Mouse (Mus musculus): ENCODE results near the gene Invs. TPM values are rescaled to one million over a fixed set of nuclear protein-coding genes. Genes with fewer than 3 reads are reported as not detected.

Invs gene
- polyA plus RNA-seq, 1 experiment from 2014 or later: 5.9 TPM

DNA sequence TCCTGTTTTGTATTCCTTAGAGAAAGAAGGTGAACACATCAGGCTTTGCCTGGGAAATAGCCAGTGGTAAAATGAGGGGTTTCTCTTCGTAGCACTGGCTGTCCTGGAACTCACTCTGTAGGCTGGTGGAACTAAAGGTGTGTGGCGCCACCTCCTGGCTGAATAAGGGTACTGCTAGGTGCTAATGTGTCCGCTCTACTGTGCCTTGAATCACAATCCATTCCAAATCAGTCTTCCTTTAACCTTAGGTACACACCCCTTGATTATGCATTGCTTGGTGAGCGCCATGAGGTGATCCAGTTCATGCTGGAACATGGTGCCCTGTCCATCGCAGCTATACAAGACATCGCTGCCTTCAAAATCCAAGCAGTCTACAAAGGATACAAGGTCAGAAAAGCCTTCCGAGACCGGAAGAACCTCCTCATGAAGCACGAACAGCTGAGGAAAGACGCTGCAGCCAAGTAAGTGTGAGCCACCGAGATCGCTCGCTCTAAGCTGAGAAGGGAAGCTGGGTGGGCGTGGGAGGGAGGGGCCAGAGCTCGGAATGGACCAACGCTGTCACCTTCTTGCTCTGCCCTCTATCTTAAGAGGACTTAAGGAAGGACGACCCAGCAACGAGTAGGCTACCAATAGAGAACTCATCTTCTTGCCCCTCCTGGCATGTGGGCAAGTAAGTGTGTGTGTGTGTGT is 127.9 kb downstream of the Invs start:
- 26% methylated on average over 18 of the region's 18 CpGs for WGBS
- Histone ChIP-seq H3K4me1 (replicated peaks) (peaks cover 21% of the 10 kb centered on the region; the same call in 1 of the 2 replicates), H3K36me3 (no peaks in the 10 kb centered on the region), H3K4me3 (peak overlapping the region; percentile 29), H3K27me3 (replicated peaks) (no peaks in the 10 kb centered on the region), H3K9ac (0 out of 2 replicates have a peak overlapping the region, but pooled peaks have one; percentile 25), H3K9me3 (replicated peaks) (no peaks in the 10 kb centered on the region), H3K4me2 (peak overlapping the region; percentile 56), H3K27ac (ENCODE audit: poor library complexity, severe bottlenecking) (no peak overlapping the region)
- no peak for ATAC-seq (ENCODE audit: insufficient number of reproducible peaks, low FRiP score)

DNA sequence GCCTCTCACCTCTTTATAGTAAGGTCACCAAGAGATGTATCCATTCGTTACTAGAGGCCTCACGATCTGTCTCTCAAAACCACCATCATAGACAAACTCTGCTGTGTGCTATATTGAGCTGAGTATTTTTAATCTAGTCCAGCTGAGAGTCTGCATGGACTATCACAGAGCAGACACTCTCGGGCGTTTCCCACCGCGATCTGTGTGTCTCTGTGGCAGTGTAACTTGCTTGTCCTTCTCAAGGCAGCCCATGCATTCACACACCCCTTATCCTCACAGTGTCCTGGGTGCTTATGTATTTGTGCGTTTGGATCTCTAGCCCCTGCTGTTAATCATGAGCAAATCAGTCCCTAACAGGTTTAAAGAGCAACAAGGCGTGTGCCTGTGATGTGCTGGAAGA is 133.9 kb downstream of the Invs start:
- Histone ChIP-seq H3K4me1 (replicated peaks) (peaks cover 30% of the 10 kb centered on the region), H3K4me3 (no peak overlapping the region), H3K9ac (no peak overlapping the region), H3K27me3 (replicated peaks) (no peaks in the 10 kb centered on the region), H3K27ac (ENCODE audit: poor library complexity, severe bottlenecking) (no peak overlapping the region), H3K4me2 (no peak overlapping the region), H3K36me3 (no peaks in the 10 kb centered on the region), H3K9me3 (replicated peaks) (no peaks in the 10 kb centered on the region)
- ATAC-seq (ENCODE audit: insufficient number of reproducible peaks, low FRiP score): no peak
- 64% methylated on average over 8 of the region's 8 CpGs for WGBS

DNA sequence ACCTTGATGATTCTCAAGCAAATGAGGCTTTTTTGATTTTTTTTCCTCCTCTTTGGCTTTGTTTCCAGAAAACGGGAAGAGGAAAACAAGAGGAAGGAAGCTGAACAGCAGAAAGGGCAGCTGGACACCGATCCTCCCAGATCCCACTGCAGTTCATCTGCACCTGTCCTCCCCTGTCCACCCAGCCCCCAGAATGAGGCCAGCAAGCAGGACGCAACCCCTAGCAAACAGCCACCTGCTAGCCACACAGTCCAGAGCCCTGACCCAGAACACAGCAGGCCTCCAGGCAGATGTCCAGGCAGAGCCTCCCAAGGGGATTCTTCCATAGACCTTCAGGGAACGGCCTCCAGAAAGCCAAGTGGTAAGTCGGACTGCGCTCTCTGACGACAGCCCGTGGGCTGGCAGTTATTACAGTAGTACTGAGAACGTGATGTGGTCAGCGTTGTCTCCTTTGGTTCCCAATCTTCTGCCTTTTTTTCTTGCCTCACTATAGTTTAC is 136.3 kb downstream of the Invs start:
- H3K27me3 ChIP-seq (replicated peaks): no peaks in the 10 kb centered on the region
- peaks cover 9% of the 10 kb centered on the region; the same call in 1 of the 2 replicates for H3K36me3 ChIP-seq
- no peak overlapping the region for H3K27ac ChIP-seq (ENCODE audit: poor library complexity, severe bottlenecking)
- no peak overlapping the region for H3K4me2 ChIP-seq
- peaks cover 30% of the 10 kb centered on the region for H3K4me1 ChIP-seq (replicated peaks)
- WGBS: 81% methylated on average over 10 of the region's 10 CpGs
- peaks cover 4% of the 10 kb centered on the region; the same call in 1 of the 2 replicates for H3K9me3 ChIP-seq (replicated peaks)
- no peak overlapping the region for H3K4me3 ChIP-seq
- no peak overlapping the region for H3K9ac ChIP-seq
- no peak for ATAC-seq (ENCODE audit: insufficient number of reproducible peaks, low FRiP score)

DNA sequence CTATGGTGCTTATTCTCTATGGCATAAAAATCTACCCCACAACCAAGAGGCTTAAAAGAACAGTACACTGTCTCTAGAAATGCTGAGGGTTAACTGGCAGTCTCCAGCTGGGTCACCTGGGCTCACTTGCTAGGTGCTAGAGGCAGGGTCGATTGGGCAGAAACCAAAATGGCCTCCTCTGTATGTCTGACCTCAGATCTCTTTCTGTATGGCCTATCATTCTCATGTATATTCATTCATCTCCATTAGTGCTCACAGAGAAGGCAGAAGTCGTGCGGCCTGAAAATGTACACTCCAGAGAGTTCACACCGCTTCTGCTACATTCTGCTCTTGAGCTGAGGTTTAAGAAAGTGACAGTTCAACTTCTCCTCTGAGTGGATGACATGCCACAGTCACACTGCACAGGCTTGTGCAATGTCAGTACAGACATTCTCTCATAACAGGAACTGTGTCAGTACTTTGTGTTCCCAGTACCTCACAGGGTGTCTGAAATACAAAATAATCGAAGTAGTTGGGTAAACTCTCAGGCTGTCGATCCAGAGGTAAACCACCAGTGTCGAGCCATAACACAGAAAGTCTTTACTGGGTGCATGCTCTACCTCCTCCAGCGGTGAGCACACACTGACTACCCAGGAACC is 139.4 kb downstream of the Invs start:
- H3K4me1 ChIP-seq (replicated peaks): peaks cover 30% of the 10 kb centered on the region
- H3K27ac ChIP-seq (ENCODE audit: poor library complexity, severe bottlenecking): no peak overlapping the region
- no peak for ATAC-seq (ENCODE audit: insufficient number of reproducible peaks, low FRiP score)
- 82% methylated on average over 8 of the region's 8 CpGs for WGBS
- H3K36me3 ChIP-seq: peaks cover 31% of the 10 kb centered on the region
- peaks cover 4% of the 10 kb centered on the region; the same call in 1 of the 2 replicates for H3K9me3 ChIP-seq (replicated peaks)
- H3K4me3 ChIP-seq: no peak overlapping the region
- H3K9ac ChIP-seq: no peak overlapping the region
- no peaks in the 10 kb centered on the region for H3K27me3 ChIP-seq (replicated peaks)
- H3K4me2 ChIP-seq: no peak overlapping the region

DNA sequence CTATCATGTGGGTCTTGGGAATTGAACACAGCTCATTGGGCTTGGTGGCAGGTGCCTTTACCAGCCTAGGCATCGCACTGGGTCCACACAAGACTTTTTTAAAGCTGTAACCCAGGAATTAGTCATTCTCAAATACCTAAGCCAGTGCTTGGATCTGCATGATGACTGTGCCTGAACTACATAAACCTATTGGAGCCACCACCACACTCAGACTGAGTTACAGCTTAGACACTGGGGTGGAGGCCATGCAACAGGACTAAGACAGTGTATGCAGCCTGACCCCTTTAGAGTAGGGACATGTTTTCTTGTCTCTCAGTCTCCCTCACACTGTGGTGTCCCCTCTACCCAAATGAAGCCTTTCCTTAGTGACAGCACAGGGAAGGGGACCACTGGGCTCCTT is 143.1 kb downstream of the Invs start:
- no peak for ATAC-seq (ENCODE audit: insufficient number of reproducible peaks, low FRiP score)
- H3K36me3 ChIP-seq: peaks cover 31% of the 10 kb centered on the region
- H3K4me2 ChIP-seq: no peak overlapping the region
- WGBS: 100% methylated on average over 1 of the region's 1 CpGs
- no peaks in the 10 kb centered on the region for H3K27me3 ChIP-seq (replicated peaks)
- H3K9me3 ChIP-seq (replicated peaks): peaks cover 4% of the 10 kb centered on the region; the same call in 1 of the 2 replicates
- H3K4me3 ChIP-seq: no peak overlapping the region
- H3K4me1 ChIP-seq (replicated peaks): peaks cover 17% of the 10 kb centered on the region
- H3K27ac ChIP-seq (ENCODE audit: poor library complexity, severe bottlenecking): no peak overlapping the region
- no peak overlapping the region for H3K9ac ChIP-seq

DNA sequence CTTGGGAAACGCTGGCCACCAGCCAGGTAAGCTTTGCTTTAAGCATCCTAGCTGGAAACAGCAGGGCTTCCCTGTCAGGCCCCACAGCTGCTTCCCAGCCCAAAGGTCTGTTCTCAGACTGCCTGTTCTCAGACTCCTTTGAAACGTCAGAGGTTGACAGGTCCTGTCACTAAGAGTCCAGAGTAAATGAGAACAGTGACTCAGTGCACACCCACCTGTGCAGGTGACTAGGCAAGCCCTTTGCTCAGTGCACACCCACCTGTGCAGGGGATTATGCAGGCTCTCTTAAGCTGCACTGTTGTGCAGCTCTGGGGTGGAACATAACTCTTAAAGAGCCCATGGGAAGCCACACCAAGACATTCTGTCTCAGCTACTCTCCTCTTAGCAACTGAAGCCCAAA is 144.2 kb downstream of the Invs start:
- 39% methylated on average over 2 of the region's 2 CpGs for WGBS
- ATAC-seq (ENCODE audit: insufficient number of reproducible peaks, low FRiP score): no peak

DNA sequence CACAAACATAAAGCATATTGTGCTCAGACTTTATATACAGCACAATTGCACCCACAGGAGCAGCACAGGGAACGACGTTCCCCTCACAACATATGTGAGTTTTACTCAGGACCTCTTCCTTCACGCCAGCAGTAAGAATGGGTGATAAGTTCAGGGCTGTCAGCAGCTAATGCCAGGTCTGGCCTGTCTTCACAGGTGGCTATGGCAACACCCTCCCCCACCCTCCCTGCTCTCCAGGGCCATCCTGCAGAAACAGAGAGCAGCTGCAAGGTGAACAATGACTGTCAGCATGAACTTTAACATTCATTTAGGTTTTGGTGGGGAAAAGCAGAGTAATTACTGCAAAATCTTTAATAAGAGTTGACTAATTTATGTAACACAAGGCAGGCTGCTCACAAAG is 147.9 kb downstream of the Invs start:
- 32% methylated on average over 3 of the region's 3 CpGs for WGBS
- no peaks in the 10 kb centered on the region for H3K27me3 ChIP-seq (replicated peaks)
- no peak overlapping the region for H3K4me2 ChIP-seq
- H3K9ac ChIP-seq: no peak overlapping the region
- H3K27ac ChIP-seq (ENCODE audit: poor library complexity, severe bottlenecking): no peak overlapping the region
- peaks cover 17% of the 10 kb centered on the region for H3K4me1 ChIP-seq (replicated peaks)
- no peak overlapping the region for H3K4me3 ChIP-seq
- H3K36me3 ChIP-seq: peaks cover 44% of the 10 kb centered on the region
- no peak for ATAC-seq (ENCODE audit: insufficient number of reproducible peaks, low FRiP score)
- no peaks in the 10 kb centered on the region for H3K9me3 ChIP-seq (replicated peaks)

More for the DNA sequence above, 144.2 kb downstream of the Invs start:
- no peaks in the 10 kb centered on the region for H3K27me3 ChIP-seq (replicated peaks)
- H3K4me2 ChIP-seq: no peak overlapping the region
- no peak overlapping the region for H3K27ac ChIP-seq (ENCODE audit: poor library complexity, severe bottlenecking)
- peaks cover 17% of the 10 kb centered on the region for H3K4me1 ChIP-seq (replicated peaks)
- H3K9ac ChIP-seq: no peak overlapping the region
- H3K9me3 ChIP-seq (replicated peaks): peaks cover 4% of the 10 kb centered on the region; the same call in 1 of the 2 replicates
- H3K36me3 ChIP-seq: peaks cover 33% of the 10 kb centered on the region
- H3K4me3 ChIP-seq: no peak overlapping the region

DNA sequence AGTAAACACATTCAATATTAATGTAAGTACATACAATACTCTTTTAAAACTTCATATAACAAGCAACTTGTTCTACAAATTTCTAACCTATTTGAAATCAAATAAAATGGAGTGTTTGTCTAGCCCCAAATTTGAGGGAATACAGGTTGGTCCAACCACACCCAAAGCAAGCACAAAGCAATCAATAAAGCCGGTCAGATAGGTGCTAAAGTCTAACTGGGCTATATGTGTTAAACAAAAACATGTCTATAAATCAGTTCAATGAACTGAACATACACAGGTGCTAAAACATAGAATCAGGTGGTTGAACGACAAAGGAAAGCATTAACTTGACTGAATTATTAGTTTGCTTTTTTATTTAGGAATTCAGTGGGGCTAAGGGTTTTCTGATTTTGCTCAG is 148.5 kb downstream of the Invs start:
- Histone ChIP-seq H3K36me3 (peaks cover 44% of the 10 kb centered on the region), H3K4me1 (replicated peaks) (peaks cover 17% of the 10 kb centered on the region), H3K4me2 (no peak overlapping the region), H3K4me3 (no peak overlapping the region), H3K9ac (no peak overlapping the region), H3K27ac (ENCODE audit: poor library complexity, severe bottlenecking) (no peak overlapping the region), H3K27me3 (replicated peaks) (no peaks in the 10 kb centered on the region), H3K9me3 (replicated peaks) (no peaks in the 10 kb centered on the region)
- no peak for ATAC-seq (ENCODE audit: insufficient number of reproducible peaks, low FRiP score)
- WGBS: 90% methylated on average over 2 of the region's 2 CpGs

DNA sequence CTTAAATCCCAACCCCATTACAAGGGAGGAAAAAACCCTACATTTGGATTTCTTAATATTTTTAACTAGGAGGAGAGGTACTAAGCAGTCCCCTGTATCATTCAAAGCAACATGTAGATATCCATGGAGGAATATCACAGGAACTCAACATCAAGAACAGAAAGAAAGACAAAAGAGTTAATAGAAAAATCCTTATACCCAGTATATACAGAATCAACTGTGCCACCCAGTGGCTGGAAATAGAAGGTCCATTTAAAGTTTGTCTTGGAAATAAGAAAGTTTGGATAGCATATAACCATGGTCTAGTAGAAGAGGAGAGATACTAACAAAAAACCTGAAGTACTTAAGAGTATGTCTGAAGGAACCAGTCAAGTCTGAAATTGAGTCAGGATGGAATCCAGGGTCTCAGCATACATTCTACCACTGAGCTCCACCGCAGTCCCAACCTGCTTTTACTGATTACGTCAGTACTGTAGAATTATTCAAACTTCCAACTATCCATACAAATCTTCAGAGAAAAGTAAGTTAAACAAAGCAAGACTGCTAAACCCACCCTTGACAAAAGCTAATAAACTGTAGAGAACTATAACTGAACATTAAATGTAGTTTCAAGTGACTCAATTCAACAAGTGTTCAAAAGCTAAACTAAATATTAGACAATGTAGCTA is 174.7 kb downstream of the Invs start:
- no peaks in the 10 kb centered on the region for H3K9me3 ChIP-seq (replicated peaks)
- 95% methylated on average over 2 of the region's 2 CpGs for WGBS
- H3K27ac ChIP-seq (ENCODE audit: poor library complexity, severe bottlenecking): no peak overlapping the region
- no peaks in the 10 kb centered on the region for H3K27me3 ChIP-seq (replicated peaks)
- H3K9ac ChIP-seq: no peak overlapping the region
- no peak overlapping the region for H3K4me3 ChIP-seq
- H3K36me3 ChIP-seq: peaks cover 55% of the 10 kb centered on the region
- H3K4me2 ChIP-seq: no peak overlapping the region
- no peak for ATAC-seq (ENCODE audit: insufficient number of reproducible peaks, low FRiP score)
- H3K4me1 ChIP-seq (replicated peaks): no peaks in the 10 kb centered on the region

DNA sequence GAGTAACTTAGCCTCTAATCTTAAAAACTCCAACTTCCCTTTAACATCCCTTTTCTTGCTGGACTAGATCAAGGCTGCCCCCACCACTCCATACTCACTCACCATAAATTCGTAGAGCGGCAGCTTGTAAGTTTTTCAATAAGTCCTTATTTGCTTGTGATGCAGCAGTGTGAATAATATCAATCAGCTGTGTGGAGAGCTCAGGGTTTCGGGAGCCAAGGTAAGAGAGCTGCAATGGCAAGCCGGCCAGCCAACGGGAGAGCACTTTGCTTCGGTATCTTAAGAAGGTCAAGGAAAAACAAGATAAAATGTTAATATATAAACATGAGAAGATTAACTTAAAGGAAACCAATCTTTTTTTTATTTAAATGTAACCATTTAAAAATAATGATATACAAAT is 178.9 kb downstream of the Invs start:
- WGBS: 85% methylated on average over 6 of the region's 6 CpGs
- peaks cover 43% of the 10 kb centered on the region for H3K36me3 ChIP-seq
- ATAC-seq (ENCODE audit: insufficient number of reproducible peaks, low FRiP score): no peak

DNA sequence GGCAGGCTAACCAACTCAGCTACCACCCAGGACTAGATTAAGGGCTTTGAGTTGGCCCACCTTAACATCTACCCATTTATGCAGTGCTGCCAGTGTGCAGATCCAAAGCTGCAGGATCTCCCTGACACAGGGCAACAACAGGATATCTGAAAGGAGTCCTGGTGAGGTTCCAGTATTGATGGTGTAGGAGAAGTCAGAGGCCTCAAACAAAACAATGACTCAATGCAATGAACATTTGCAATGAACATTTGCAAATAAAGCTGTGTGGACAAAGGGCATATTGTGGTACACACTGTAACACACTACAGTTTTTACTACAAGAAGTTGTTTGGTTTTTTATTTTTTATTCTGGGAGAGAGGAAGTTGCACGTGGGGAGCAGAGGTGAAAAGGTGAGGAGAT is 181.5 kb downstream of the Invs start:
- peaks cover 42% of the 10 kb centered on the region for H3K36me3 ChIP-seq
- H3K9me3 ChIP-seq (replicated peaks): no peaks in the 10 kb centered on the region

More for the DNA sequence above, 178.9 kb downstream of the Invs start:
- no peaks in the 10 kb centered on the region for H3K9me3 ChIP-seq (replicated peaks)
- H3K27ac ChIP-seq (ENCODE audit: poor library complexity, severe bottlenecking): no peak overlapping the region
- no peak overlapping the region for H3K4me3 ChIP-seq
- H3K27me3 ChIP-seq (replicated peaks): no peaks in the 10 kb centered on the region
- H3K4me2 ChIP-seq: no peak overlapping the region
- H3K4me1 ChIP-seq (replicated peaks): no peaks in the 10 kb centered on the region
- H3K9ac ChIP-seq: no peak overlapping the region

More for the DNA sequence above, 181.5 kb downstream of the Invs start:
- 85% methylated on average over 1 of the region's 1 CpGs for WGBS
- Histone ChIP-seq H3K9ac (no peak overlapping the region), H3K4me2 (no peak overlapping the region), H3K27me3 (replicated peaks) (no peaks in the 10 kb centered on the region), H3K27ac (ENCODE audit: poor library complexity, severe bottlenecking) (no peak overlapping the region), H3K4me1 (replicated peaks) (no peaks in the 10 kb centered on the region), H3K4me3 (no peak overlapping the region)
- no peak for ATAC-seq (ENCODE audit: insufficient number of reproducible peaks, low FRiP score)
